In the genomic region with DNA sequence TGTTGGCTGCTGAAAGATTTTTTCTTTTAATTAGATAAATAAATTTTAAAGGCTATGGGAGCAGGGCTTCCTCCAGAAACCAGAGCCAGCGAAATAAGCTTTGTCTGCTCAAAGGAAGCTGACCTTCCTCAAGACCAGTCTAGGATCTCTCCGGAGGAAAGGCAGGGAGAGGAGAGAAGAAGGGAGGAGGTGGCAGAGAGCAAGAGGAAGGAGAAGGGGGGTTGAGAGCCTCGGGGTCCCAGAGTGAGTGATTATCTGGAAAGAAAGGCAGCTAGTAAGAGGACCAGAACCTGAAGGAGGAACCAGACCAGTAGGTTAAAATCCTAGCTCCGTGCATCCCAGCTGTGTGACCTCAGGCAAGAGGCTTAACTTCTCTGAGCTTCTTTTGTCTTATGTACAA, we compare ENCODE assay signal across 8 mouse cellular contexts. TPM values are rescaled to one million over a fixed set of nuclear protein-coding genes. Genes with fewer than 3 reads are reported as not detected.
DNase-seq lines count a peak whose midpoint lies in the region; ATAC-seq and TF ChIP-seq lines count a peak whose summit lies in the region.

No protein-coding gene starts in this region.

- 20% methylated on average over 4 of the region's 4 CpGs for WGBS in lung, embryonic 15.5 days
- whole genome bisulfite sequencing in lung, postnatal 0 days: 16% methylated on average over 4 of the region's 4 CpGs
- WGBS in limb, embryonic 14.5 days: 12% methylated on average over 4 of the region's 4 CpGs
- WGBS in stomach, postnatal 0 days: 23% methylated on average over 4 of the region's 4 CpGs

- DNase-seq in embryo, embryonic 10.5 days (ENCODE audit: low spot score): peak; percentile 17
- DNase-seq in embryo, embryonic 9.5 days (ENCODE audit: extremely low spot score): no peak
- DNase-seq in lung, postnatal 0 days (ENCODE audit: low spot score): no peak
- DNase-seq in limb, embryonic 14.5 days (ENCODE audit: low spot score): no peak
- DNase-seq in stomach, postnatal 0 days (ENCODE audit: low spot score): no peak
- no peak for DNase-seq in right cerebral cortex, postnatal 36 days (ENCODE audit: low spot score in 2 of 2)
- DNase-seq in frontal cortex, postnatal 14 days (ENCODE audit: low spot score in 2 of 2): no peak

- H3K4me3 ChIP-seq in lung, embryonic 15.5 days: no peak overlapping the region
- no peak overlapping the region for H3K4me3 ChIP-seq in lung, postnatal 0 days (ENCODE audit: low read depth, low read length)
- H3K4me3 ChIP-seq in limb, embryonic 14.5 days (replicated peaks; ENCODE audit: low read length): no peak overlapping the region
- H3K4me3 ChIP-seq in stomach, postnatal 0 days (ENCODE audit: low read depth, low read length): no peak overlapping the region

- no peaks in the 10 kb centered on the region for H3K9me3 ChIP-seq in lung, embryonic 15.5 days
- H3K9me3 ChIP-seq in lung, postnatal 0 days (ENCODE audit: low read length): no peaks in the 10 kb centered on the region
- no peaks in the 10 kb centered on the region for H3K9me3 ChIP-seq in limb, embryonic 14.5 days (ENCODE audit: control insufficient read depth, low read length)
- no peaks in the 10 kb centered on the region for H3K9me3 ChIP-seq in stomach, postnatal 0 days (ENCODE audit: control insufficient read depth, low read length)

- H3K4me1 ChIP-seq in lung, embryonic 15.5 days: peaks cover 15% of the 10 kb centered on the region
- peaks cover 3% of the 10 kb centered on the region; the same call in 1 of the 2 replicates for H3K4me1 ChIP-seq in lung, postnatal 0 days (ENCODE audit: insufficient read depth, low read depth, low read length)
- peaks cover 2% of the 10 kb centered on the region; the same call in 1 of the 2 replicates for H3K4me1 ChIP-seq in limb, embryonic 14.5 days (ENCODE audit: control insufficient read depth, insufficient read depth, low read length)
- no peaks in the 10 kb centered on the region for H3K4me1 ChIP-seq in stomach, postnatal 0 days (replicated peaks; ENCODE audit: control insufficient read depth, insufficient read depth)

- H3K27ac ChIP-seq in lung, embryonic 15.5 days: no peak overlapping the region
- H3K27ac ChIP-seq in lung, postnatal 0 days (ENCODE audit: low read length): no peak overlapping the region
- H3K27ac ChIP-seq in limb, embryonic 14.5 days (replicated peaks; ENCODE audit: low read depth, low read length): no peak overlapping the region
- no peak overlapping the region for H3K27ac ChIP-seq in stomach, postnatal 0 days (replicated peaks)

- peak overlapping the region; percentile 35; the same call in 1 of the 2 replicates for H3K4me2 ChIP-seq in lung, embryonic 15.5 days
- no peak overlapping the region for H3K4me2 ChIP-seq in lung, postnatal 0 days (replicated peaks; ENCODE audit: low read depth, low read length)
- peak overlapping the region; percentile 42 for H3K4me2 ChIP-seq in limb, embryonic 14.5 days (replicated peaks; ENCODE audit: low read depth, low read length, severe bottlenecking)
- H3K4me2 ChIP-seq in stomach, postnatal 0 days (replicated peaks; ENCODE audit: low read depth): peak overlapping the region; percentile 19; the same call in 1 of the 2 replicates

- no peak overlapping the region for H3K9ac ChIP-seq in lung, embryonic 15.5 days
- no peak overlapping the region for H3K9ac ChIP-seq in lung, postnatal 0 days (replicated peaks; ENCODE audit: low read depth)
- H3K9ac ChIP-seq in limb, embryonic 14.5 days (ENCODE audit: low read depth, low read length, severe bottlenecking): no peak overlapping the region; the same call in 1 of the 2 replicates
- no peak overlapping the region for H3K9ac ChIP-seq in stomach, postnatal 0 days (ENCODE audit: low read length)

- TF ChIP-seq CTCF in lung, postnatal 0 days (IDR thresholded peaks at IDR 0.05): no peak
- TF ChIP-seq CTCF in stomach, postnatal 0 days (IDR thresholded peaks at IDR 0.05; ENCODE audit: low read depth): no peak

- H3K36me3 ChIP-seq in lung, embryonic 15.5 days: no peaks in the 10 kb centered on the region
- no peaks in the 10 kb centered on the region for H3K36me3 ChIP-seq in lung, postnatal 0 days (ENCODE audit: insufficient read depth, low read length)
- H3K36me3 ChIP-seq in limb, embryonic 14.5 days (ENCODE audit: control insufficient read depth, insufficient read depth, low read length): no peaks in the 10 kb centered on the region
- H3K36me3 ChIP-seq in stomach, postnatal 0 days (ENCODE audit: control insufficient read depth, insufficient read depth, low read length): no peaks in the 10 kb centered on the region

- TF ChIP-seq POLR2A in limb, embryonic 14.5 days (IDR thresholded peaks at IDR 0.05; ENCODE audit: borderline replicate concordance, extremely low read depth, insufficient read depth, insufficient read length): no peak

- peaks cover 6% of the 10 kb centered on the region; the same call in 1 of the 2 replicates for H3K27me3 ChIP-seq in lung, embryonic 15.5 days
- no peaks in the 10 kb centered on the region for H3K27me3 ChIP-seq in lung, postnatal 0 days (replicated peaks; ENCODE audit: insufficient read depth, low read length)
- H3K27me3 ChIP-seq in limb, embryonic 14.5 days (ENCODE audit: control insufficient read depth, insufficient read depth, low read length): 0 out of 2 replicates have a peak, but pooled peaks cover 4% of the 10 kb centered on the region
- no peaks in the 10 kb centered on the region for H3K27me3 ChIP-seq in stomach, postnatal 0 days (ENCODE audit: control insufficient read depth, insufficient read depth, low read length)

- ATAC-seq in lung, embryonic 15.5 days (ENCODE audit: borderline replicate concordance, extremely low read depth, low FRiP score, low TSS enrichment): no peak
- ATAC-seq in lung, postnatal 0 days: no peak
- ATAC-seq in limb, embryonic 14.5 days (ENCODE audit: low FRiP score, low read depth): no peak
- ATAC-seq in stomach, postnatal 0 days (ENCODE audit: low FRiP score, low TSS enrichment): no peak

- TF ChIP-seq EP300 in lung, postnatal 0 days (IDR thresholded peaks at IDR 0.05): no peak
- TF ChIP-seq EP300 in stomach, postnatal 0 days (optimal IDR thresholded peaks at IDR 0.05): no peak

RNA-seq across cellular contexts. Expression of a gene that starts 31.7 kb away (rescaled TPM):
- 7.3 and 7.7 TPM in 2 replicates for polyA plus RNA-seq in lung, embryonic 15.5 days (2015; fragmentation: Nextera tagmentation; extraction: Ambion mirVana)
- 9.8 and 11.1 TPM in 2 replicates for polyA plus RNA-seq in lung, postnatal 0 days (2015; fragmentation: Nextera tagmentation; extraction: Ambion mirVana)
- 41.0 and 62.3 TPM in 2 replicates for polyA plus RNA-seq in limb, embryonic 14.5 days (2012; rRNA removed)
- polyA plus RNA-seq in limb, embryonic 14.5 days (2014; fragmentation: Nextera tagmentation; extraction: Ambion mirVana): 10.2 and 11.6 TPM in 2 replicates
- polyA plus RNA-seq in stomach, postnatal 0 days (2015; fragmentation: Nextera tagmentation; extraction: Ambion mirVana): 6.1 and 7.0 TPM in 2 replicates
